ENCODE assay signal across 11 mouse cellular contexts in the genomic region with DNA sequence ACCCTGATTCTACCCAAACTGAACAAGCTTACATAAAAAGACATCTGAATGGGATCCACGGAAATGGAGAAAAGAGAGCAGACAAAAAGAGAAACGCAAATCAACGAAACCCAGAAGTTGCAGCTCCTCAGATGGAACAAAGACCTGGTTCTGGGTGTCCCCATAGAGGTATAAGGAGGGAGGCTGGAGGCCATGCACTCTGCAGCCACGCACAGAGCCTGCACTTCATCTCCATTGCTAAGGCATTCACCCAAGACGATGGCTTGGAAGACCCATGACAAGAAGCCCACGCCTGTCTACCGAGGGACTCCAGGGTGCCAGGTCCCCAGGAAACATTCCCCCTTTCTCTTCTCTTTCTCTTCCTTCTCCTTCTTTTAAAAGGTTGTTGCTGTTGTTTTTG.
DNase-seq lines count a peak whose midpoint lies in the region; ATAC-seq lines count a peak whose summit lies in the region.
"Had no signal": no experiment of that assay in that cellular context is flagged by ENCODE, and none has a peak within 500 bp of the region (broad histone marks: within the 10 kb centered on the region; RNA-seq: fewer than 3 reads in every experiment).

No protein-coding gene starts in this region.

- no peak for DNase-seq in heart, postnatal 10 days
- no peak for DNase-seq in lung, postnatal 14 days
- no peak for DNase-seq in left cerebral cortex, postnatal 14 days (ENCODE audit: low spot score in 2 of 2)
- DNase-seq in ovary, adult 18-20 months (ENCODE audit: low spot score) = no peak

- H3K36me3 ChIP-seq in heart, embryonic 12.5 days = no peaks in the 10 kb centered on the region
- H3K36me3 ChIP-seq in lung, embryonic 16.5 days (ENCODE audit: control insufficient read depth, insufficient read depth, low read length) = no peaks in the 10 kb centered on the region
- H3K36me3 ChIP-seq in hindbrain, embryonic 15.5 days = no peaks in the 10 kb centered on the region
- H3K36me3 ChIP-seq in neural tube, embryonic 14.5 days (ENCODE audit: control insufficient read depth, insufficient read depth, low read length) = no peaks in the 10 kb centered on the region
- H3K36me3 ChIP-seq: heart, embryonic 15.5 days; stomach, embryonic 15.5 days had no signal

- peak overlapping the region; percentile 31 for H3K4me2 ChIP-seq in heart, embryonic 12.5 days
- H3K4me2 ChIP-seq in lung, embryonic 16.5 days (ENCODE audit: low read depth, low read length) = no peak overlapping the region
- H3K4me2 ChIP-seq in hindbrain, embryonic 15.5 days = peak overlapping the region; percentile 40
- H3K4me2 ChIP-seq in neural tube, embryonic 14.5 days (ENCODE audit: low read depth, low read length) = peak overlapping the region; percentile 26; the same call in 1 of the 2 replicates
- H3K4me2 ChIP-seq: heart, embryonic 15.5 days had no signal

- no peak overlapping the region for H3K27ac ChIP-seq in heart, embryonic 12.5 days (ENCODE audit: poor library complexity, severe bottlenecking)
- H3K27ac ChIP-seq in lung, embryonic 16.5 days (ENCODE audit: low read length) = peak overlapping the region; percentile 37
- H3K27ac ChIP-seq in hindbrain, embryonic 15.5 days (replicated peaks) = peak overlapping the region; percentile 56
- H3K27ac ChIP-seq in neural tube, embryonic 14.5 days (ENCODE audit: low read depth, low read length) = peak overlapping the region; percentile 70; the same call in 1 of the 2 replicates
- H3K27ac ChIP-seq: heart, embryonic 15.5 days had no signal

- H3K9ac ChIP-seq in heart, embryonic 12.5 days = no peak overlapping the region
- no peak overlapping the region for H3K9ac ChIP-seq in lung, embryonic 16.5 days (ENCODE audit: low read length)
- H3K9ac ChIP-seq in hindbrain, embryonic 15.5 days = no peak overlapping the region
- no peak overlapping the region for H3K9ac ChIP-seq in neural tube, embryonic 14.5 days (replicated peaks; ENCODE audit: low read depth, low read length)
- H3K9ac ChIP-seq: heart, embryonic 15.5 days; stomach, embryonic 15.5 days had no signal

- intact Hi-C loops in heart, postnatal 10 days (cut with DNase I) = no loop called here
- intact Hi-C loops in left cerebral cortex, postnatal 14 days (cut with DNase I) = no loop called here

- H3K9me3 ChIP-seq in heart, embryonic 12.5 days (replicated peaks) = no peaks in the 10 kb centered on the region
- H3K9me3 ChIP-seq in lung, embryonic 16.5 days (ENCODE audit: control insufficient read depth, low read length) = no peaks in the 10 kb centered on the region
- H3K9me3 ChIP-seq in hindbrain, embryonic 15.5 days = no peaks in the 10 kb centered on the region
- no peaks in the 10 kb centered on the region for H3K9me3 ChIP-seq in neural tube, embryonic 14.5 days (ENCODE audit: control insufficient read depth, low read length)
- H3K9me3 ChIP-seq: heart, embryonic 15.5 days; stomach, embryonic 15.5 days had no signal

- no peak overlapping the region for H3K4me3 ChIP-seq in heart, embryonic 12.5 days
- no peak overlapping the region for H3K4me3 ChIP-seq in lung, embryonic 16.5 days (ENCODE audit: low read length)
- H3K4me3 ChIP-seq in hindbrain, embryonic 15.5 days = no peak overlapping the region
- no peak overlapping the region for H3K4me3 ChIP-seq in neural tube, embryonic 14.5 days (ENCODE audit: low read depth, low read length)
- H3K4me3 ChIP-seq: heart, embryonic 15.5 days; myocyte had no signal

- 45% methylated on average over 7 of the region's 7 CpGs for WGBS in heart, embryonic 12.5 days
- 48% methylated on average over 7 of the region's 7 CpGs for WGBS in lung, embryonic 16.5 days
- WGBS in hindbrain, embryonic 15.5 days = 41% methylated on average over 7 of the region's 7 CpGs
- 37% methylated on average over 7 of the region's 7 CpGs for WGBS in neural tube, embryonic 14.5 days

- peaks cover 44% of the 10 kb centered on the region for H3K27me3 ChIP-seq in heart, embryonic 12.5 days (replicated peaks)
- no peaks in the 10 kb centered on the region; the same call in 1 of the 2 replicates for H3K27me3 ChIP-seq in lung, embryonic 16.5 days (ENCODE audit: control insufficient read depth, insufficient read depth, low read depth, low read length)
- H3K27me3 ChIP-seq in hindbrain, embryonic 15.5 days = no peaks in the 10 kb centered on the region
- H3K27me3 ChIP-seq in neural tube, embryonic 14.5 days (ENCODE audit: control insufficient read depth, insufficient read depth, low read length) = no peaks in the 10 kb centered on the region
- H3K27me3 ChIP-seq: stomach, embryonic 15.5 days had no signal

- no peak for ATAC-seq in heart, embryonic 12.5 days (ENCODE audit: insufficient number of reproducible peaks, low FRiP score)
- ATAC-seq in lung, embryonic 16.5 days (ENCODE audit: low read depth) = no peak
- no peak for ATAC-seq in hindbrain, embryonic 15.5 days (ENCODE audit: low FRiP score, low read depth)
- ATAC-seq in neural tube, embryonic 14.5 days (ENCODE audit: low read depth) = 0 out of 2 replicates have a peak, but pooled peaks have one; percentile 52

- no peaks in the 10 kb centered on the region for H3K4me1 ChIP-seq in heart, embryonic 12.5 days (replicated peaks)
- peaks cover 11% of the 10 kb centered on the region; the same call in 1 of the 2 replicates for H3K4me1 ChIP-seq in lung, embryonic 16.5 days (replicated peaks; ENCODE audit: control insufficient read depth, insufficient read depth, low read length)
- H3K4me1 ChIP-seq in hindbrain, embryonic 15.5 days (replicated peaks) = peaks cover 32% of the 10 kb centered on the region
- H3K4me1 ChIP-seq in neural tube, embryonic 14.5 days (ENCODE audit: control insufficient read depth, insufficient read depth, low read length) = peaks cover 16% of the 10 kb centered on the region; the same call in 1 of the 2 replicates
- H3K4me1 ChIP-seq: heart, embryonic 15.5 days; stomach, embryonic 15.5 days had no signal
